Mouse (Mus musculus) hematopoietic stem cell, adult 5-6 weeks (primary cell): ENCODE data around the gene Sec24d. TPM values are rescaled to one million over a fixed set of nuclear protein-coding genes. Genes with fewer than 3 reads are reported as not detected.
A peak's percentile ranks its signal among the peaks of the same experiment; 100 is the strongest.
"Not testable (repeated sequence)": the region's sequence is repeated elsewhere in the genome, so short reads cannot be mapped to it uniquely, and the experiment has no call there.

Experiments used
- ATAC-seq, 2 experiments: fragments of 125-278 bp in 1 of 2; replicated peaks in 1 of 2; 2 replicates each; pipeline ENCODE4 v1.8.0; 2016 to 2017; ENCODE audit warnings: inconsistent platforms in 2 of 2, mild to moderate bottlenecking in 2 of 2, moderate number of reproducible peaks in 2 of 2, low read depth in 1 of 2, moderate TSS enrichment in 1 of 2; ENCODE audit not compliant: low FRiP score in 2 of 2, poor library complexity in 2 of 2, severe bottlenecking in 2 of 2, insufficient read depth in 1 of 2, low TSS enrichment in 1 of 2
- total RNA-seq: library from RNA; stranded (forward); fragments of 172-1452, 232-1000 nt; gene quantifications from 2 replicates; pipeline ENCODE4 v1.2.3, GENCODE M21; 2017

Sec24d gene
- total RNA-seq, 1 experiment from 2014 or later, result 19.0 TPM

GRCm38 (mm10) chr3:123356377-123356991, 89.2 kb downstream of the Sec24d start:
- no peak for ATAC-seq

GRCm38 (mm10) chr3:123366820-123367219, 99.6 kb downstream of the Sec24d start:
- not testable (repeated sequence) for ATAC-seq

GRCm38 (mm10) chr3:123369161-123369560, 101.9 kb downstream of the Sec24d start:
- ATAC-seq, result no peak

- ATAC-seq, result no peak
Measured at GRCm38 (mm10) chr3:123370927-123371326, 103.7 kb downstream of the Sec24d start.

GRCm38 (mm10) chr3:123371766-123372535, 104.7 kb downstream of the Sec24d start:
- ATAC-seq, result no peak

- ATAC-seq, result no peak
Measured at GRCm38 (mm10) chr3:123376562-123376961, 109.3 kb downstream of the Sec24d start.

GRCm38 (mm10) chr3:123384435-123384834, 117.2 kb downstream of the Sec24d start:
- ATAC-seq, result no peak

- ATAC-seq, result no peak
Measured at GRCm38 (mm10) chr3:123385118-123385485, 117.8 kb downstream of the Sec24d start.

- peak; percentile 100 for ATAC-seq
Measured at GRCm38 (mm10) chr3:123385486-123386156, 118.4 kb downstream of the Sec24d start, which contains the start of gene Mettl14. Mettl14 (minus strand) TSS chr3:123386108.

- ATAC-seq, result peak; percentile 30 to 48
Measured at GRCm38 (mm10) chr3:123386157-123386780, 119.0 kb downstream of the Sec24d start.

- ATAC-seq, result no peak
Measured at GRCm38 (mm10) chr3:123391180-123391579, 123.9 kb downstream of the Sec24d start.

GRCm38 (mm10) chr3:123395611-123396010, 128.4 kb downstream of the Sec24d start:
- ATAC-seq, result no peak

GRCm38 (mm10) chr3:123397562-123398481, 130.6 kb downstream of the Sec24d start:
- ATAC-seq, result no peak

GRCm38 (mm10) chr3:123404945-123405344, 137.7 kb downstream of the Sec24d start:
- no peak for ATAC-seq

GRCm38 (mm10) chr3:123411821-123412578, 144.7 kb downstream of the Sec24d start:
- no peak for ATAC-seq

GRCm38 (mm10) chr3:123413173-123413572, 145.9 kb downstream of the Sec24d start:
- no peak for ATAC-seq
